Mouse (Mus musculus): Measurements from ENCODE around the gene Sprr2k.

The Sprr2k gene

GRCm38 (mm10) chr3:92432282-92432681, at the start of gene Sprr2k:
Gene Sprr2k (plus strand): TSS chr3:92432582.
- in situ Hi-C loops (cut with MboI, MseI), result no loop called here

GRCm38 (mm10) chr3:92385385-92385784, 47.0 kb upstream of the Sprr2k start, which contains the start of gene Sprr2h:
Gene Sprr2h (plus strand): TSS chr3:92385685.
- in situ Hi-C loops (cut with MboI, MseI), result no loop called here

GRCm38 (mm10) chr3:92394301-92394700, 38.1 kb upstream of the Sprr2k start:
- in situ Hi-C loops (cut with MboI, MseI), result loop anchor here (10.0 kb wide), 1 partner anchor 200 kb away; no protein-coding TSS in a partner anchor

- in situ Hi-C loops (cut with MboI, MseI), result no loop called here
Measured at GRCm38 (mm10) chr3:92407691-92408090, 24.7 kb upstream of the Sprr2k start, which contains the start of gene Sprr2i. Gene Sprr2i (plus strand): TSS chr3:92407991.

- in situ Hi-C loops (cut with MboI, MseI), result no loop called here
Measured at GRCm38 (mm10) chr3:92417782-92418181, 14.6 kb upstream of the Sprr2k start, which contains the start of gene Sprr2j-ps. Gene Sprr2j-ps (plus strand): TSS chr3:92418082.

GRCm38 (mm10) chr3:92429323-92429722, 3.1 kb upstream of the Sprr2k start, which contains the start of gene Gm9774:
Gene Gm9774 (minus strand): TSS chr3:92429423.
- in situ Hi-C loops (cut with MboI, MseI), result no loop called here

GRCm38 (mm10) chr3:92438689-92439088, 6.3 kb downstream of the Sprr2k start, which contains the start of gene Sprr1b:
Gene Sprr1b (minus strand): TSS chr3:92438789.
- in situ Hi-C loops (cut with MboI, MseI), result no loop called here

- in situ Hi-C loops (cut with MboI, MseI), result no loop called here
Measured at GRCm38 (mm10) chr3:92440177-92440576, 7.8 kb downstream of the Sprr2k start.

- in situ Hi-C loops (cut with MboI, MseI), result no loop called here
Measured at GRCm38 (mm10) chr3:92455151-92455550, 22.8 kb downstream of the Sprr2k start.

- in situ Hi-C loops (cut with MboI, MseI), result no loop called here
Measured at GRCm38 (mm10) chr3:92458620-92459019, 26.2 kb downstream of the Sprr2k start, which contains the start of gene Sprr3. Gene Sprr3 (minus strand): TSS chr3:92458720.

- in situ Hi-C loops (cut with MboI, MseI), result no loop called here
Measured at GRCm38 (mm10) chr3:92466576-92466975, 34.2 kb downstream of the Sprr2k start.

GRCm38 (mm10) chr3:92467424-92467823, 35.0 kb downstream of the Sprr2k start:
- in situ Hi-C loops (cut with MboI, MseI), result no loop called here

GRCm38 (mm10) chr3:92470111-92470510, 37.7 kb downstream of the Sprr2k start:
- in situ Hi-C loops (cut with MboI, MseI), result no loop called here

- in situ Hi-C loops (cut with MboI, MseI), result loop anchor here (25.0 kb wide), 1 partner anchor 1981 kb away; no protein-coding TSS in a partner anchor
Measured at GRCm38 (mm10) chr3:92481249-92481648, 48.9 kb downstream of the Sprr2k start.

Measured in T-helper 1 cell (primary cell).